ENCODE assay signal across 14 mouse cellular contexts in the genomic region with DNA sequence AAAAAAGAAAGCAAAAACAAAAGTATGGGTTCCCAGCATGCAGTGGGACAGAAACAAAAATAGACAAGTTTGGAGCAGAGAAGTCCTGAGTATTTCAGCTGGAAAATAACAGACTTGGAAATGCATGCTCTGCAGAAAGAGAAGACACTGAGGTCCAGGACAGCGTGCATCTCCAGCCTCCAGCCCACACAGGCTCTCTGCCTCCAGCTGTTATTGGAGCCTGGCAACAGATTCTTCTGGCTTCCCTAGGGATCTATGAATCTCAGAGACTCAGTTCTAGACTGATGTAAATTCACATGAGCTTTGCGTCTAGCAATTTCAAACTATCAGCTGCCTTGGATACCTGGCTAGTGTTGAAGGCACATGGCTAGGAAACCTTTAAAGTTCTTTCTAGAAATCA. TPM values are rescaled to one million over a fixed set of nuclear protein-coding genes. Genes with fewer than 3 reads are reported as not detected.
DNase-seq lines count a peak whose midpoint lies in the region; ATAC-seq lines count a peak whose summit lies in the region.
"Had no signal": no experiment of that assay in that cellular context is flagged by ENCODE, and none has a peak within 500 bp of the region (broad histone marks: within the 10 kb centered on the region; RNA-seq: fewer than 3 reads in every experiment).

No protein-coding gene starts in this region.

- intact Hi-C loops in heart, postnatal 10 days (cut with DNase I), result no loop called here
- intact Hi-C loops in heart, postnatal 14 days (cut with DNase I), result no loop called here

- DNase-seq in heart, postnatal 10 days, result peak; percentile 53 to 66
- DNase-seq in heart, postnatal 14 days, result no peak
- peak; percentile 66 for DNase-seq in testis, postnatal 14 days (ENCODE audit: low spot score)
- DNase-seq in testis, postnatal 10 days (ENCODE audit: low spot score), result no peak
- DNase-seq in skeletal muscle tissue, adult 2 months (ENCODE audit: low read depth, low spot score), result peak; percentile 66
- DNase-seq in cerebellum, adult 18-20 months, result no peak
- DNase-seq: heart, postnatal 36 days; lung, adult 2 months; lung, postnatal 36 days; thymus, adult 2 months had no signal

- H3K27me3 ChIP-seq in kidney, embryonic 16.5 days (ENCODE audit: insufficient read depth, low read length), result no peaks in the 10 kb centered on the region

- H3K9ac ChIP-seq in kidney, embryonic 16.5 days (replicated peaks; ENCODE audit: low read length), result no peak overlapping the region

- peak overlapping the region; percentile 63; the same call in 1 of the 2 replicates for H3K27ac ChIP-seq in kidney, embryonic 16.5 days (ENCODE audit: low read length)
- H3K27ac ChIP-seq: midbrain, embryonic 10.5 days had no signal

- no peaks in the 10 kb centered on the region for H3K4me1 ChIP-seq in kidney, embryonic 16.5 days (ENCODE audit: insufficient read depth, low read length)
- H3K4me1 ChIP-seq: midbrain, embryonic 10.5 days had no signal

- H3K36me3 ChIP-seq in kidney, embryonic 16.5 days (ENCODE audit: insufficient read depth, low read length), result no peaks in the 10 kb centered on the region
- H3K36me3 ChIP-seq: midbrain, embryonic 10.5 days had no signal

- H3K4me2 ChIP-seq in kidney, embryonic 16.5 days (replicated peaks; ENCODE audit: low read depth, low read length), result no peak overlapping the region

- peak; percentile 74; the same call in 1 of the 2 replicates for ATAC-seq in kidney, embryonic 16.5 days (ENCODE audit: low FRiP score, low TSS enrichment)
- ATAC-seq in erythroblast, adult 5-6 weeks (replicated peaks; ENCODE audit: low FRiP score, poor library complexity, severe bottlenecking), result no peak
- ATAC-seq: forebrain, embryonic 16.5 days had no signal

- WGBS in kidney, embryonic 16.5 days, result 45% methylated on average over 2 of the region's 2 CpGs

- H3K9me3 ChIP-seq in kidney, embryonic 16.5 days (ENCODE audit: low read length), result no peaks in the 10 kb centered on the region
- H3K9me3 ChIP-seq: midbrain, embryonic 10.5 days had no signal

- no peak overlapping the region for H3K4me3 ChIP-seq in kidney, embryonic 16.5 days (ENCODE audit: low read length)
- H3K4me3 ChIP-seq: midbrain, embryonic 10.5 days had no signal

RNA-seq across cellular contexts. Expression of gene Fhl2, which starts 48.2 kb away (rescaled TPM):
- total RNA-seq in heart, postnatal 10 days (2021), result 1,000 to 10,000 TPM; 1,415 to 1,605 TPM
- 1,000 to 10,000 TPM; 1,735 to 2,031 TPM for total RNA-seq in heart, postnatal 14 days (2021)
- 101 and 104 TPM in 2 replicates for polyA plus RNA-seq in kidney, embryonic 16.5 days (2015; fragmentation: Nextera tagmentation; extraction: Ambion mirVana)
- not detected in 2 replicates for total RNA-seq in erythroblast, adult 5-6 weeks (2015; ENCODE audit: low replicate concordance)
- 1.0 TPM in 1 of 2 replicates, not detected in the other for total RNA-seq in erythroblast, adult 5-6 weeks (2017; ENCODE audit: low replicate concordance)

Comparison
In these comparisons a context has a peak if more than half of its experiments do, and no peak if none do; other contexts are left out.
1. DNase-seq: peak in heart, postnatal 10 days (2 of 2), testis, postnatal 14 days (single experiment) and skeletal muscle tissue, adult 2 months (single experiment); none in heart, postnatal 14 days (0 of 2), testis, postnatal 10 days (single experiment) and cerebellum, adult 18-20 months (0 of 2).
2. RNA of gene Fhl2, which starts 48.2 kb away (total RNA-seq): 1,735 to 2,031 TPM in heart, postnatal 14 days and 1,415 to 1,605 TPM in heart, postnatal 10 days; 1.0 TPM in erythroblast, adult 5-6 weeks; every median in the first group is over 100 times any median in the second.